Mouse (Mus musculus) c-Kit-positive CD71-negative TER-119-negative erythroid progenitor cells, embryonic 14.5 days (primary cell): ENCODE results near the gene Slc7a6.

Experiments used
- DNase-seq: peaks from one replicate; pipeline ENCODE4 v3.0.0-alpha.2; 2013; ENCODE audit warnings: low read depth

The Slc7a6 gene

DNA sequence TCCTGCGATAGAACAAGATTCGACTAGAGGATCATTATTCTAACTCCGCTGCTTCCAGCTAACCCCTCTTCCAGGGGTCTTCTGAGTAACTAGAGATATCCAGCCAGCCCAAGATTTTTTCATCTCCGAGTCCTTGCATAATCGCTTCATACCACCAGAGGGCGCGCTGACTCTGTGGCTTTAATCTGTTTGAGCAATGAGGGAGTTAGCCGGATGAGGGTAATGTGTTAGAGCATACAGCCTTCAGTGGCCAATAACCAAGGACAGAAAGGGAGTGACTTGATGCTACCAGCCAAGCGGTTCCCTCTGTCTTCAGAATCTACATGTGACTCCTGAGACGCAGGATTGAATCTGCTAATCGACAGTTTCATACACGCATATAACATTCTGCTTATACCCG lies 27.9 kb upstream of the Slc7a6 start:
- DNase-seq, result peak; percentile 91

DNA sequence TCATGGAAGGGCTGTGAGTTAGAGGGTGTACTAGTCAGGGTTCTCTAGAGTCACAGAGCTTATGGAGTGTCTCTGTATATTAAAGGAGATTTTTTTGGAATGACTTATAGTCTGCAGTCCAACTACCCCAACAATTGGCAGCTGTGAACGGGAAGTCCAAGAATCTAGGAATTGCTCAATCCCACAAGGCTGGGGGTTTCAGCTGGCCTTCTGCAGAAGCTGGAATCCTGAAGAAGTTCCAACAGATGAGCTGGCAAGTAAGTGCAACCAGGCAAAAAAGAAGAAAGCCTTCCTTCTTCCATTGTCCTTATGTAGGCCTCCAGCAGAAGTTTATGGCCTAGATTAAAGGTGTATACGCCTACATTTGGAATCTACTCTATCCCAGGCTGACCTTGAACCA lies 23.3 kb upstream of the Slc7a6 start:
- DNase-seq, result no peak

- DNase-seq, result no peak
Measured at GRCm38 (mm10) chr8:106146014-106146413, 22.6 kb upstream of the Slc7a6 start.

DNA sequence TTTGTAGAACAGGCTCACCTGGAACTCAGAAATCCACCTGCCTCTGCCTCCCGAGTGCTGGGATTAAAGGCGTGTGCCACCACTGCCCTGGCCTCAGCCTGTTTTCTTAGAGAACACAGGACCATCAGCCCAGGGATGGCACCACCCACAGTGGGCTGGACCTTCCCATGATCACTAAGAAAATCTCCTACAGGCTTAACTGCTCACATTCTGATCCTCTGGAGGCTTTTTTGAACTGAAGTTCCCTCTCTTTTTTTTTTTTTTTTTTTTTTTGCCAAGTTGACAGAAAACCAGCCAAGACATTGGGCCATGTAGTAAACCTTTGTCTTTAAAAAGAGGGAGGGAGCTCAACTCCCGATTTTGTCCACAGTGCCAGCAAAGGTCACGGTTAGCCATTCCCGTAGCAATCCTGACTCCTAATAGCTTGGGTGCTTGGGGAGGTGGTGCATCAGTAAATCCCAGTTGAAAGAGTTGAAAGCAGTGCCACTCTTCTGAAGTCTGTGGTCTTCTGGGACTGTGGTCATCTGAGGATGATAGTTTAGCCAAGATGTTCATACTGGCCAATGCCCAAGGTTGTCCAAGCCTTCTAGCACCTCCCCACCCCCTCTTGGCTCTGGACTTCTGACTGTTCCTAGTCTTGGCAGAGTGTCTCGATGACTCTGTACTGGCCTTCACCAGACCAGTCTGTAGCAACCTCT lies 20.6 kb upstream of the Slc7a6 start:
- no peak for DNase-seq

DNA sequence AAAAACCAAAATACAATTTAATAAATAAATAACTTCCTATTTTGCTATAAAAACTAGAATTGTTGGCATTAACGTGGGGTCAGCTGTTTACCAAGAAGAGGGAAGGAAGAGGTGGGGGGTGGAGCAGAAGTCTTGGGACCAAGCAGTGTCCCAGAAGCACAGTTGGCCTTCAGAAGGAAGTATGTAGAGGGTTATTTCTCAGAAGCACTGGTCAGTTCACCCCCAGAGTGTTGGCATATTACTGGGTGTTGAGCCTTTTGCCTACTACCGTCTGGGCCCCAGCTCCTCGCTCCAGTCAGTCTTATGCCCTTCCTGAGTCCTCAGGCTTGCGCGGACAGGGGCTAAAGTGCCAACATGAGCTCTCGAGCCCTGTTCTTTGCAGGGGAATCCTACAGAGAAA lies 19.6 kb upstream of the Slc7a6 start:
- no peak for DNase-seq

GRCm38 (mm10) chr8:106149801-106150652 lies 18.6 kb upstream of the Slc7a6 start, which contains the start of gene Pla2g15:
Pla2g15 (plus strand) TSS chr8:106150399.
- peak; percentile 87 for DNase-seq

GRCm38 (mm10) chr8:106150653-106151000 lies 18.0 kb upstream of the Slc7a6 start:
- DNase-seq, result no peak

DNA sequence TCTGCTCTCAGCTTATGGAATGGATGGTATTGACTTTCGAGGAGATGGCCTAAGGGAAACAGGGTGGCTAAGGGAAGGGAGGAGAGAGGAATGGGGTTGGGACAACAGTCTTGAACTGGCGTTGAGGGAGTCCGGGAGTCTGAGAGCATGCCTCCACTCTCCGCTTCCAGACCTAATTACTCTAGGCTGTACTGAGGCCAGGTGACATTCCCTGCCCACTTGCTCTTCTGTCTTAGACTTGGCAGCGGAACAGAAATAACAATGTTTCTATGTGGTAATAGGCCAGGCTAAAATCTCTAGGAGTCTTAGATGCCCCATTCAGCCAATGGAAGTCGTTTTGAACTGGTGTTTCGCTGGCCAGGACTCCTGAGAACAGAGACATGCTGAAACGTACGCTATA lies 17.6 kb upstream of the Slc7a6 start:
- DNase-seq, result no peak

GRCm38 (mm10) chr8:106152876-106153275 lies 15.8 kb upstream of the Slc7a6 start:
- DNase-seq, result no peak

DNA sequence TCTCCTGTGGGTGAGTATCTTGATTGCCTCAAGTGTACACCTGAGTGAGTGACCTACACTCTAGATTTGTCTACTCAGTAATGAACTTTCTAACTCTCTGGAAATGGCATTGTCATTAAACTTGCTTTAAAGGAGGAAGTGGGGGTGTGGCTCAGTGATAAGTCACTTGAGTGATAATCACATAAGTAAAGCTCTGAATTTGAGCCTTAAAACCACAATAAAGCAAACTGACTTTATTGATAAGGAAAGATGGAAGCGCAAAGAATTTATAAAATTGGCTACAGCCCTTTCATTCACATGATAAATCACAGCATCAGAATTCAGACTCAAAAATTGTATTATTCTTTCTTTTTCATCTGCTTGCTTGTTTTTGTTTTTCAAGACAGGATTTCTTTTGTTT lies 11.2 kb upstream of the Slc7a6 start:
- no peak for DNase-seq

- DNase-seq, result no peak
Measured at GRCm38 (mm10) chr8:106158381-106158780, 10.3 kb upstream of the Slc7a6 start.

- no peak for DNase-seq
Measured at GRCm38 (mm10) chr8:106159876-106160275, 8.8 kb upstream of the Slc7a6 start.

DNA sequence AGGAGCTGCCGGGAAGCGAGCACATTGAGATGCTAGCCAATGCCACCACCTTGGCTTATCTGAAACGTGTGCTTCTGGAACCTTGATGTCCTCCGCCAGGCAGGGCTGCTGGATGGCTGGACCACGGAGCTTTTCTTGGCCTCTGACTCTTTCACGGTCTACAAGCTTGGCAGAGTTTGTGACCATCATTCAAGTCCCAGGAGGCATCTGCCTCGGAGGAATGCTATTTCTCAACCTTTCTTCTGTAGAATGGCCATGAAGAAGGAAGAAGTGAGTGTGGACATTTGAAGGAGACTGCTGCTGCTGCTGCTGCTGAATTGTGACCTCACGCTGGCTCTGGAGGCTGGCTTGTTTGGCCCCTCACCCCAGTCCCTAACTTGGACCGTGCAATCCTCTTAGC lies 5.4 kb upstream of the Slc7a6 start:
- DNase-seq, result no peak

GRCm38 (mm10) chr8:106165460-106165859 lies 3.2 kb upstream of the Slc7a6 start:
- DNase-seq, result peak; percentile 73

GRCm38 (mm10) chr8:106169017-106169933 lies 618 bp downstream of the Slc7a6 start:
- DNase-seq, result no peak

DNA sequence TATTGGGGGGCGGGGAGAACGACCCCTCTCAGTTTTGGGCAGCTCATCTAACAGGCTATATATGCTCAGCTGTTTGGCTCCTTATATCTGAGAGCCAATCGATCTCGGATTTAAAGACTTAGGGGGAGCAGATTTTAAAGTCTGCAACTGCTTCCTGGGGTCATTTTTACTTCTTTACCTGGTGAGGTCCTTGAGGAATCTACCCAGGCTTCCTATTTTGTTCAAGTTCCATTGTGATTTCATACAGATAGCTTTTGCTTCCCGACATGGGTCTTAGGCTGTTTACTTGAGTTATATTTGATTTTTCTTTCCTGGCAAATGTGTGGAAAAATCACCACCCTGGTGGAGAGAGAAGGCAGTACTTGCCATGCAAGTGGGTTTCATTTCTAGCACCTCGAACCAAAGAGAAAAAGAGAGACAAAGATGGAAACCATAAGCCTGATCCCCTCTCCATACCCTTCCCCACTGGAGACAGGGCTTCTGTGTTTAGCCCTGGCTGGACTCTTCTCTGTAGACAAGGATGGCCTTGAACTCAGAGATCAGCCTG lies 1.4 kb downstream of the Slc7a6 start:
- DNase-seq, result no peak

- no peak for DNase-seq
Measured at GRCm38 (mm10) chr8:106173566-106173965, 4.9 kb downstream of the Slc7a6 start.

GRCm38 (mm10) chr8:106176891-106177290 lies 8.2 kb downstream of the Slc7a6 start:
- DNase-seq, result no peak

GRCm38 (mm10) chr8:106177594-106177993 lies 8.9 kb downstream of the Slc7a6 start:
- no peak for DNase-seq

DNA sequence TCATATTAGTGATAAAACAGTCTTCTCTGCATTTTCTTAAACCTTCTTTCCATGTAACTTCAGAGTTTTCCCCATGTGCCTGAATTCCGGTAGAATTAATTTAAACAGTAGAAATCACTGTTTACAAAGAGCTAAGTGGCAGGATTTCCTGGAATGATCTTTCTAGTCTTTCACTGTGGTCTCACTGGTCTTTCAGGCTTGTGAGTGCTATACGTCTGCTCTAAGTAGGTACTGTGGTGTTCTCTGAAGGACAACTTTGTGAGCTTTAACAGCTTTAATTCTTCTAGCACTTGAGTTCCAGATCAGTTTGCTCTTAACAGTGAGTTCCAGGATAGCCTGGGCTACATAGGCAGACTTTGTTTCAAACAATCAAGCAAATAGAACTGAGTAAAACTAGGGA lies 9.8 kb downstream of the Slc7a6 start:
- DNase-seq, result no peak

DNA sequence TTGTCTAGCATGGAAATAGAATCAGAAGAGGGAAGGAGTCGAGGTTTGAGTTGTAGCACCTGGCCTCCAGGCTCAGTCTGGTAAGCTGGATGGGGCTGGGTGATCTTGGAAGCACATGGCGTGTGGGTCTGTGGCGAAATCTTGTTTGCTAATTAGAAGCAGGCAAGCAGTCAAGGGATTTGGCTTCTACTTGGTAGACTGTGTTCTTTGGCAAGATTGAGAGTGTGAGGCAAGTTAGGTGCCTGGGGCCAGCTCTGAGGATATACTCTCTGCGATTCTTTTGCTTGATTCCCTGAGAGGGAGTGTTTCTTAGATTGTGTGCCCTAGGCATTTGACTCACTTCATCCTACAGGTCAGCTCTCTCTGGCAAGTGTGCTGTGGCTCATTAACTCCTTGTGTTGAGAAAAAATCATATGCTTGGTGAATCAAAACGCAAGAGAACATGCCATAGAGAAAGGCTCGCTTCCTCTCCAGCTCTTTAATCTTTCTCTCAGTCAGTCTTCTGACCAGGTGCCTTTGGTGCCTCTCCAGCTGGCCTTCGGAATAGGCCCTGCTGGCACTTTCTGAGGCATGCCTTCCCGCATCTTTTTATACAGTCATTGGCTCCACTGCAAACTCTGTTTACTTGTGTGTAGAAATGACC lies 17.1 kb downstream of the Slc7a6 start:
- no peak for DNase-seq

DNA sequence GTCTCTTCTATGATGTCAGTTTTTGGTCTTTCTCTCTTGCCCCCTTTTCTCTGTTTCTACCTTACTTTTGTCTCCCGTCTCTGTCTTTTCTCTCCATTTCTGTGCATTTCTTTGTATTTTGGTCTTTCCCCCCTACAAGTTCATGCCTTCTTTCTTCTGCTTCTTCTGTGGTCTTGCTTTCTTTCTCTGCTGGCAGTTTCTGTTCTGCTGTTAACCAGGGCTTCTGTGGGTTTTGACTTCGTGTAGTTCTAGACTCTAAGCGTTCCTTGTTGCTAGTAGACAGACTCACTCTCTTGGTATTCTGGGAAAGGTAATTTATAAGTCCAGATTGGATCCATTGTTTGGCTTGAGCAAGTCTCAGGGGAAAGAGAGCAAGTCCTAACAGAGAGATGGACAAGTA lies 17.7 kb downstream of the Slc7a6 start:
- DNase-seq, result no peak
